ENCODE assay signal across 9 mouse cellular contexts in the genomic region with DNA sequence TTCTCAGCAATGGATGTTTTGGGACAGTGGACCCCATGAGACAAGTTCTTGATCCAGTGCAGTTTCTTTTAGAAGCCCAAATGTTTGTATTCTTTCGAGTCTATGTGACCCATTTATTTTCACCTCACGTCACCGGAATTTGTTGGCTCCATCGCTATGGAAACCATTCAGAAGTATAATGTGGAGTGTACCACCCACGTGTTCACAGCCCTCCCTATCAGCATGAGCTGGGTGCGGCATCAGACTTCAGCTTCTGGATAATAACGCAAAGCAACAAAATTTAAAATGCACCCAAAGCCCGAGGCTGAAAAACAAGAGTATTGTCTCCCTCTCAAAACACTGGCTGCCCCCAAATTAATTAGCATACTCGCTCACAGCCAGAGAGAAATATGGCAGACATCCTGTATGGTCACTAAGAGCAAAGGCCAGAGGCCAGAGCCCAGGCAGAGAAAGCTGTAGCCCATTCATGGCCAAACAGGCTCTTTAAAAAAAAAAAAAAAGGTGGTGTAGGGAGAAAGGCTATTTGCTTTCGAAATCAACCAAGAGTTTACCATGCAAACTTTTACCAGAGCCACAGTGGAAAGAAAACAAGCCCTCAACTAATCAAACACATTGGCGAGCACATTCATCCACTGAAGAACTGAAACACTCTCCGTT. TPM values are rescaled to one million over a fixed set of nuclear protein-coding genes. Genes with fewer than 3 reads are reported as not detected.
DNase-seq lines count a peak whose midpoint lies in the region; ATAC-seq lines count a peak whose summit lies in the region.
"Had no signal": no experiment of that assay in that cellular context is flagged by ENCODE, and none has a peak within 500 bp of the region (broad histone marks: within the 10 kb centered on the region; RNA-seq: fewer than 3 reads in every experiment).

No protein-coding gene starts in this region.

- H3K27me3 ChIP-seq in midbrain, embryonic 14.5 days (ENCODE audit: control insufficient read depth, insufficient read depth, low read length): no peaks in the 10 kb centered on the region
- H3K27me3 ChIP-seq in intestine, embryonic 15.5 days (replicated peaks): no peaks in the 10 kb centered on the region

- ATAC-seq in midbrain, embryonic 14.5 days (ENCODE audit: low FRiP score, low TSS enrichment): peak; percentile 78
- no peak for ATAC-seq in activated CD4-positive, CD25-positive, alpha-beta regulatory T cell, adult 4 months
- no peak for ATAC-seq in intestine, embryonic 15.5 days
- no peak for ATAC-seq in monocyte, adult 5-6 weeks (replicated peaks; ENCODE audit: insufficient number of reproducible peaks, low FRiP score, low TSS enrichment, poor library complexity, severe bottlenecking)

- 34% methylated on average over 12 of the region's 12 CpGs for WGBS in midbrain, embryonic 14.5 days
- 63% methylated on average over 12 of the region's 12 CpGs for WGBS in intestine, embryonic 15.5 days

- no peak overlapping the region for H3K27ac ChIP-seq in midbrain, embryonic 14.5 days (replicated peaks; ENCODE audit: low read depth, low read length)
- no peak overlapping the region for H3K27ac ChIP-seq in intestine, embryonic 15.5 days
- H3K27ac ChIP-seq: macrophage had no signal

- no peak overlapping the region for H3K4me3 ChIP-seq in midbrain, embryonic 14.5 days (replicated peaks; ENCODE audit: low read depth, low read length)
- no peak overlapping the region for H3K4me3 ChIP-seq in intestine, embryonic 15.5 days (replicated peaks)

- peaks cover 10% of the 10 kb centered on the region; the same call in 1 of the 2 replicates for H3K4me1 ChIP-seq in midbrain, embryonic 14.5 days (ENCODE audit: control insufficient read depth, insufficient read depth, low read length)
- no peaks in the 10 kb centered on the region for H3K4me1 ChIP-seq in intestine, embryonic 15.5 days (replicated peaks)

- peak overlapping the region; percentile 38 for H3K4me2 ChIP-seq in midbrain, embryonic 14.5 days (ENCODE audit: low read length)
- no peak overlapping the region for H3K4me2 ChIP-seq in intestine, embryonic 15.5 days (replicated peaks)

- H3K36me3 ChIP-seq in midbrain, embryonic 14.5 days (ENCODE audit: control insufficient read depth, insufficient read depth, low read length): no peaks in the 10 kb centered on the region
- H3K36me3 ChIP-seq in intestine, embryonic 15.5 days: no peaks in the 10 kb centered on the region

- no peaks in the 10 kb centered on the region for H3K9me3 ChIP-seq in midbrain, embryonic 14.5 days (ENCODE audit: control insufficient read depth, low read length)
- H3K9me3 ChIP-seq in intestine, embryonic 15.5 days: no peaks in the 10 kb centered on the region

- H3K9ac ChIP-seq in midbrain, embryonic 14.5 days (replicated peaks; ENCODE audit: low read length): no peak overlapping the region
- no peak overlapping the region for H3K9ac ChIP-seq in intestine, embryonic 15.5 days

- peak; percentile 21 for DNase-seq in adipocyte (ENCODE audit: low spot score)
- peak; percentile 62 to 74 for DNase-seq in frontal cortex, adult 2 months (ENCODE audit: extremely low spot score in 1 of 2, low spot score in 1 of 2)
- peak; percentile 15 to 39 for DNase-seq in left cerebral cortex, adult 18-20 months (ENCODE audit: low spot score in 2 of 2)
- DNase-seq in midbrain, embryonic 14.5 days: peak; percentile 80
- DNase-seq in urinary bladder, adult 18-20 months (ENCODE audit: low spot score in 2 of 2): no peak

RNA-seq across cellular contexts. Expression of gene Gldc, which starts 18.1 kb away (rescaled TPM):
- 33.1 and 36.5 TPM in 2 replicates for polyA plus RNA-seq in frontal cortex, adult 2 months (2012; rRNA removed)
- total RNA-seq in left cerebral cortex, adult 18-20 months (2021): 10 to 100 TPM; 23.1 to 23.7 TPM
- 6.9 and 7.1 TPM in 2 replicates for polyA plus RNA-seq in midbrain, embryonic 14.5 days (2014; fragmentation: Nextera tagmentation; extraction: Ambion mirVana)
- polyA plus RNA-seq in activated CD4-positive, CD25-positive, alpha-beta regulatory T cell, adult 4 months (2017; shearing (Covaris generic)): under 1 TPM; 0.15 to 0.23 TPM
- 1.8 TPM in 2 replicates for polyA plus RNA-seq in intestine, embryonic 15.5 days (2015; fragmentation: Nextera tagmentation; extraction: Ambion mirVana)
- total RNA-seq in monocyte, adult 5-6 weeks (2017): not detected in 3 replicates

Comparison
In these comparisons a context has a peak if more than half of its experiments do, and no peak if none do; other contexts are left out.
1. DNase-seq: peak in adipocyte (single experiment), frontal cortex, adult 2 months (2 of 2), left cerebral cortex, adult 18-20 months (2 of 2) and midbrain, embryonic 14.5 days (single experiment); none in urinary bladder, adult 18-20 months (0 of 2).